Mouse (Mus musculus) telencephalon, adult 2 months (tissue): Measurements from ENCODE around the gene Babam2.

ENCODE experiments used
- DNase-seq: peaks from one replicate; pipeline ENCODE4 v3.0.0-alpha.2; 2011; ENCODE audit warnings: low read depth, low spot score

The Babam2 gene

GRCm38 (mm10) chr5:32037546-32037945, 340.1 kb downstream of the Babam2 start:
- peak; percentile 58 for DNase-seq

- no peak for DNase-seq
Measured at GRCm38 (mm10) chr5:32038994-32039393, 341.5 kb downstream of the Babam2 start.

DNA sequence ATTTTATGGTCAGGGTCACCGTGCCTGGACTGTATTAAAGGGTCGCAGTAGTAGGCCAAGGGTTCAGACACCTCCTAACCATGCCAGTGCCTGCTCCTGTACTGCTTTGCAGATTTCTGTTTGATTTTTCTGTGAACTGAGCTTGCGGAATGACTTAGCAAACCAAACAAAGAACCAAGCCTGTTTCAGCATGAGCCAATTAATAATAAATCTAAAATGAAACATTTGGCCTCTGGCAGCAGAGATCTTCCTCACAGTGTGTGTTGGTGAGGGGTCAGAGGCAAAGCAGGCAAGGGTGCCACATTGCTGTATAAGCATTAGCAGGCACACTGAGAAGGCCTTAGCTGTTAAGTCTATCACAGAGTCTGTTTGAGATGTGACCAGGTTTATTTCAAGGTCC, 342.0 kb downstream of the Babam2 start:
- DNase-seq = no peak

DNA sequence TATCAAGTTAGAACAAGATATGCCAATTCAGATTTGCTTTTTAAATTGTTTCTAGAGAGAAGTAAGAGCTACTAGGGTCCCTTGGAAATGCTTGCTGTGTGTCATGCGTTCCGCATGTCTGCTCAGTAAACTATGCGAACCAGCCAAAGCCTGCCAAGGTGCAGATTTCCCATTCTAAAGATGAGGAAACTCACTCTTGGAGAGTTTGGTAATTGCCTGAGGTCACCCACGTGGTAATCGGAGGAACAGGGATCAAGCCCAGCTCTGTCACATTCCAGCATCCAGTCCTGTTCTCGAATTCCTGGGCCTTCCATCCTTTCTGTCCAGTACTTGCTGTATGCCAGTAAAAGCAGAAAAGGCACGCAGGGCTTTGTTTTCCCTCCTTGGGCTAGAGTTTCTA, 345.7 kb downstream of the Babam2 start:
- no peak for DNase-seq

- DNase-seq = no peak
Measured at GRCm38 (mm10) chr5:32043996-32044395, 346.5 kb downstream of the Babam2 start.

DNA sequence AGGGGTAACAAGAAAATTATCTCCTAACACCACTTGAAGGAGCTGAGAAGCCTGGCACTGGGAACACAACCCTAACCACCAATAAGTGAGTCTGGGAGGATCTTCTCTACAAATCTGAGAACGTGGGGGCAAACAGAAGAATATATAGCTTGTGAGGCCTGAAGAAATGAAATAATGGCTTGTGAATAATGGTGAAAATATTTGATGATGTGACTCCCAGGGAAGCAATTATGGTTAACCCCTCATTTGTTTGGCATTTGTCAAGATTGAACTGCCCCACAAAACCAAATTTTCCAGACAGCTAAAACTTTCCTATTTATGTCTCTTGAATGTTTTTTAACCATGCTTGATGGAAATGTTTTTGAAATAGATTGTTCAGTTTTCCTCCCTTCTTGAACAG, 354.4 kb downstream of the Babam2 start:
- DNase-seq = no peak

- no peak for DNase-seq
Measured at GRCm38 (mm10) chr5:32052467-32052866, 355.0 kb downstream of the Babam2 start.

DNA sequence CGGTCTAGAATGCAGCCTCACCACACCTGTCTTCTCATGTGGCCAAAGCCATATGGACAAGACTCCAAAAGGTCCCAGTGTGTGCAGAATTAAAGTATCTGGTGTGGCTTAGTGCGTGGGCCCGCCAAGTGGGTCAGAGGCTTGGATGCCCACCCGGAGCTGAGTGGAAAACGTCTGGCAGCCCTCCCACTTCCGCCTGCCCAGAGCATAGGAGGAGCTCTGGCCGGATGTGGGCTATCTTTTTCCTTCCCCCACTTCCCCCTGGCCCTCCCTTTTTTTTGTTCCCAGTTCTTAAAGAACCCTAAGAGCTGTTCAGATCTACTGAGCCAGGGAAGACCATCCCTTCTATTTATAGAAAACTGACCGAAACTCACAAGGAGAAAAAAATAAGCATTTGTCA, 356.0 kb downstream of the Babam2 start:
- DNase-seq = no peak

- no peak for DNase-seq
Measured at GRCm38 (mm10) chr5:32055676-32056075, 358.2 kb downstream of the Babam2 start.

DNA sequence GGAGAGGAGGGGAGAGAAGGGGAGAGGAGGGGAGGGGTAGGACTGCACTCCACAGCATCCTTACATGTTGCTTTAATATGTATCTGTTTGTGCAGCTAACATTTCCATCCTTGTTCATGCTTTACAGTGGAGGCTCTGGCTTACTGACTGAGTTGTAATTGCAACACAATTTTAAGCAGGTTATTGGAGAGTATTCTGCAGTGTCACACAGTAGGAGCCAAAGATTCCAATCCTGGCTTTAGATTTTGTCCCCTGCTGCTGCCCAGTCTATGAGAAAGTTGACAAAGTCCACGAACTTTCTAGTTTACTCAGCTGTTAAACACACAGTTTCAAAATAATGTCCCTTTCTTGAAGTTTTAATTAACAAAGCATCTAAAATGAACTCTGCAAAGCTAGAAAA, 358.6 kb downstream of the Babam2 start:
- no peak for DNase-seq

- DNase-seq = no peak
Measured at GRCm38 (mm10) chr5:32058481-32059253, 361.2 kb downstream of the Babam2 start.

GRCm38 (mm10) chr5:32059254-32059796, 361.8 kb downstream of the Babam2 start:
- DNase-seq = no peak

GRCm38 (mm10) chr5:32060485-32060884, 363.0 kb downstream of the Babam2 start:
- no peak for DNase-seq

DNA sequence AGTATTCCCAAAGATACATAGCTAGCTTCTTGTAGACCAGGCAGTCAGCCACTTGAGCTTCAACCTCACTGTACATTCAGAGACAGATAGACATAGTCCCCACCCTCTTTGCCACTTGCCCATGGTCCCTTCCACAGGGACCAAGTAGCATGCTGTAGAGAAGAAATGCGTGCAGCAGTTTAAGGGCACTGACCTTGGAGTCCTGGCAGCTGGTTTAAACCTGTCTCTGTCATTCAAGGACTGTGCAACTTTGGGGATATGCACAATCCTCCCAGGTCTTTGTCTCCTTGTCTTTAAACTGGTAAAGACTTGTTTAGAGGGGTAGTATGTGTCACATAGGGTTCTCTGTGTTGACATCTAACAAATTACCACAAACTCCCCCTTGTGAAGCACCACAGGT, 364.4 kb downstream of the Babam2 start:
- DNase-seq = no peak

GRCm38 (mm10) chr5:32064341-32065105, 367.0 kb downstream of the Babam2 start:
- no peak for DNase-seq

DNA sequence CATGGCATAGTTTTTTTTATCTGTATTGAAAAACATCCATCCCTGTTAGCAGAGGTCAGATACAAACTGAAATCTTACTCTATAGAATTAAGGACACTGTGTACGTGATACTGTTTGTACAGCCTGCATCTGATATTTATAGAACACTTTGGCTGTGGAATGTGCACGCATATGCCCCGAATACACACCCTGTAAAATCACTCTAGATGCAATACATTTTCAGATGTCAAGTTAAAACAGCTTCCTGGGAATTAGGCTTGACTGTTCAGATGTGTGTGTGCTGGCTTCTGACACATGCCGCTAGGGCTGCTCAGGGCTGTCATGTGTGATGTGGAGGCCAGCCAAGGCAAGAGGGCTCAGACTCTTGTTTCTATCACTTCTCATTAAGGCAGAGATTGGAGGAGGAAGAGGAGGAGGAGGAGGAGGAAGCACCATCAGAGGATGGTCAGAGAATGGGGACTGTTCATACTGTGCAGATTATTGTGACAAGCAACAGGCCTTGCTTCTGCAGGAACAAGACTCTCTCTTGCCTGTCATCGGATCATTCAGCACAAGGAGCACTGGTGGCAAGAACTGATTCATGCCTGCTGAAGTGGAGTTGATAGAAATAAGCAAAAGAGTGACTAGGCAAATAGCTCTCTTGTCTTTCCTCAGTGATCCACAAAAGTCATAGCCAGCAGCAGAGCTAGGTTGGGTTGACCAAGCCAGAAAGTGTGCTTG, 368.7 kb downstream of the Babam2 start:
- DNase-seq = no peak

- DNase-seq = no peak
Measured at GRCm38 (mm10) chr5:32066839-32067238, 369.4 kb downstream of the Babam2 start.

- no peak for DNase-seq
Measured at GRCm38 (mm10) chr5:32068616-32069015, 371.1 kb downstream of the Babam2 start.

DNA sequence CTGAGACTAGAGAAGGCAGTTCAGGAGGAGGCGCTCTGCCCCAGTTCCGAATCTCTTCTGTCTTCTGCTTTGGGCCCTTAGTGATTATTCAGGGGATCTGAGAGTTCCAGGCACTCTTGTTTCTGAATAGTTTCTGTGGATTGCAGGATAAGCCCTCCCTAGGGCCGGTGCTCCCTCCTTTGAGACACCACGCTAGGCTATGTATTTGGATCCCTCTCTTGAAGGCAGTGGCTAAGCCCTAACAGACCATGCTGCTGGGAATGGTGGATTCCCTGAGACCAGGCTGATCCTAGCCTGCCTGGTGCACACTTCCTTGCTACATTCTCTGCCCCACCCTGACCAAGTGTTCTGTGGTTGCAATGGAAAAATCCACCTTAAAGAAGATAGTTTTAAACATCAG, 371.6 kb downstream of the Babam2 start:
- no peak for DNase-seq

- no peak for DNase-seq
Measured at GRCm38 (mm10) chr5:32069566-32070169, 372.2 kb downstream of the Babam2 start.

DNA sequence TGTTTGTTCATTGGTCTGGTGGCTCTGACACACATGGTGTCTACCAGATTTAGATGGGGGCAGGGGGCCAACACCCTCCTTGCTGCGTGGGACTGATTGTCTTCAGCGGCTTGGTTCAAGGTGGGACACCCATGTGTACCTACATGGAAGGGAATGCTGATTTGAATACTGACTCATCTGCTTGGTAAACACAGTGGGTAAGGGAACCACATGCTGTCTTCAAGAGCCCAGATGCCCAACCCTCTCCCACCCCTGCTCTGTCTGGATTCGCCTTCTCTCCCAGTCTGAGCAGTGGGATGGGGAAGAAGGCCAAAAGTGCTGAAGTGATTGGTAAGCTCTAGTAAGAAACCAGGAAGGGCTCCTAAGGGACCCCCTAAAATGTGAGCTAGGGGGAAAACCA, 373.3 kb downstream of the Babam2 start:
- DNase-seq = no peak

DNA sequence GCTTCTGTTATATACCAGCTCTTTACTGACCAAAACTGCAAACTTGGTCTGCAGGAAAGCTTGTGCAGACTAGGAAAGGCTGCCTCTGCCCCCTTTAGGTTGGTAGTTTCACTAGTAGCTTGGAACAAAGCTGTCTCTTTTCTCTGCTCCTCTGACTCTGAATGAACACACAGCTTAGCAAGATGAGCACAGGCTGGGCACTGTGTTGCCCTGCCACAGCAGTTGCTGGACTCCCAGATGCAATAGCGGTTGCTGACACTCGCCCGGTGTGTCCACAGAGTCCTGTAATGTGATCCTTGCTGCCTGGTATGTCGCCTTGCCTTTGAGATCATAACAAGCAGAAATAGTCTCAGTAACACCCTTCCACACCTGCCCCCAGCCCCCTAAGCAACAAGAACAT, 373.8 kb downstream of the Babam2 start:
- DNase-seq = no peak
